Mouse (Mus musculus) cerebellum, adult (tissue): ENCODE measurements around the gene Ankrd44.

Experiments used
- ATAC-seq: cut with Nextera tagmentation; 2 replicates; pipeline ENCODE4 v1.9.2; 2017; ENCODE audit warnings: mild to moderate bottlenecking, moderate library complexity, mixed read lengths; ENCODE audit not compliant: insufficient number of reproducible peaks, low FRiP score, low TSS enrichment

Gene Ankrd44

DNA sequence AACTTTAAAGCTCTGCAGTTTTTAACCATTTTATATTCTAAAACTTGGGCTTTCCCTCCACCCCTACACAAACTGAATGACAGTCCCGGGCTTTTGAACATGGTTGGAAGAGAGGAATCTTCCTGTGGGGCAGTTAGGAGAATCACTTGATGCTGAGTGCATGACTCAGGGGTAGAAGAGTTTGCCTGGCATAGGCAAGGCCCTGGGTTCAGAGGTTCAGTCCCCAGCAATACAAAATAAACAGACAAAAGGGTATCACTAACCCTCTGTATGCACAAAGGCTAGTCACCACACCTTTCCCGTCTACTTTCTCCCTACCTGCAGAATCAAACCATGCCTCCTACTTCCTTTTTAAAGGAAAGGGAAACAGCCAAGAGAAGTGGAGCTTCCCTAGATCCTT, 28.5 kb downstream of the Ankrd44 start:
- ATAC-seq = no peak

- ATAC-seq = peak; percentile 74
Measured at GRCm38 (mm10) chr1:54896109-54897085, 29.8 kb downstream of the Ankrd44 start.

DNA sequence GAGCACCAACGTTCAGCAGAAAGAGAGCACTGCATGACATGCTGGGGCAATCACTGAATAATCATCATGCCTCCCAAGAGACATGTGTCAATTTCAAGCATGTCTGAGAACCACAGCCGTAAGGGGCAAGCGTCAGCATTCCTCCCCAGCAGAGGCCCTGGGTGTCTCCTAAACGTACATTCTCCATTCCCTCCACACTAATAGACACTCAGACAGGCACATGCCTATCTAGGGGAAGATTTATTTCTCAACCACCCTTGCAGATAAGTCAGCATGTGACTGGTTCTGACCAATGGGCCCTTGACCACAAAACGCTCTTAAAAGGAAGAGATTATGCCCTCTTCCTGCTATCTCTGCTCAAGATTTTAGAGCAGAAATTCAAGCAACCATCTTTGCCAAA, 37.7 kb downstream of the Ankrd44 start:
- ATAC-seq = no peak

DNA sequence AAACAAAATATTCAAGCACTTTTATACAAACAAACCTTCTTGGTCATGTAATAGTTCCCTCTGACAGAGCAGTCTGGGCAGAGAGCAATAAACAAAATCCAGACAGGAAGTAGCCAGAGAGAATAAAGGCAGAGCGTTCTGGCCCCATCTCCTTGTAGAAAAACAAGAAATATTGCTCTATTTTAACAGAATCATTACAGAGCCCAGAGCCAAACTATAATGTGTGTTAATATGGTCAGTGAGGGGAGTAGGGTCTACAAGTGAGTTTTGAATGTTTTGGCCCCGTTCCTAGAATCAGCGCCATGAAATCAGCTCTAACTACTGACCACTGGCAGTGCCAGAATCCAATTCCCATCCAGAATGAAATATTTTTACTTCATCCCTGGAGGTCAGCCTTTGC, 38.3 kb downstream of the Ankrd44 start:
- no peak for ATAC-seq

- no peak for ATAC-seq
Measured at GRCm38 (mm10) chr1:54882856-54883467, 43.2 kb downstream of the Ankrd44 start.

- ATAC-seq = no peak
Measured at GRCm38 (mm10) chr1:54881523-54881922, 44.7 kb downstream of the Ankrd44 start.

DNA sequence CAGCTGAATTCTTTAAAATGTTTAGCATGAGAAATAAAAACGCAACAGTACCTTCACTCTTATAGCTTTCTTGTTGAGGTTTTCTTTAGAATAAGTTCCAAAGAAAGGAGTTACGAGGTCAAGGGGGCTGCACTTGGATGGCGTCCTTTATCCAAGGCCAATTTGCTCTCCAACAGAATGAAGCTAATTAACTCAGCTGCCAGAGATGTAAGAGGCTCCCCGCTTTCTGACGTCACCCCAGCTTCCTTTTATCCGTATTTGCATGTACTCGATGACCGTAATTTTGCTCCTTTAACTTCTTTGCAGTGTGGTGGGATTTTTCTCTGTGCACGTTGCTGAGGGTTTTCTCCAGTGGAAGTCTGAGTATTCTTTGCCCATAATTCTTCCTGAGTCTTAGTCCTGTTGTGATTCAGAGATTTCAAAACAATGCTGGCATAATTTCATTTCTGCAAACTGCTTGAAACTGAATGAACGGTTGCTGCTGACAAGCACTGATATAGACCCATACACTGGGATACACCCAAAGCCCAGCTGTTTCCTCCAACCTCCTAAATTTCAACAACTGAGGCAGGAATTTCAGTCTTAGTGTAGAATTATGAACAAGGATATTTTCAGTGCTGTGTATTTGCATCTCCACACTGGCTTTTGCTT, 48.6 kb downstream of the Ankrd44 start:
- no peak for ATAC-seq

DNA sequence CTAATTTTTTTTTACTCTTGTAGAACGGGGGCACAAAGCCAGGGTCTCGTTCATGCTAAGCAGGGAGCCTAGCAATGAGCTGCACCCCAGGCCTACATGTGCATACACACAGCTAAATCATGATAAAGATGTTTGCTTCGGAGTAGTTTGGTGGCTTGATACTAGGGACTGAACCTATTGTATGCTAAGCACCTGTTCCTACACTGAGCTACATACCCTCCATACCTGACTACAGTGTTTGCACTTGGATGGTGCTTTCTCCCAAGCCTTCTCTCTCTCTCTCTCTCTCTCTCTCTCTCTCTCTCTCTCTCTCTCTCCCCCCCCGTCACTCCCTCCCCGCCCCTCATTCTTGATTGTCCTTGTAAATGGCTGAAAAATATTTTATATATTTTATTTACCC, 49.2 kb downstream of the Ankrd44 start:
- no peak for ATAC-seq

DNA sequence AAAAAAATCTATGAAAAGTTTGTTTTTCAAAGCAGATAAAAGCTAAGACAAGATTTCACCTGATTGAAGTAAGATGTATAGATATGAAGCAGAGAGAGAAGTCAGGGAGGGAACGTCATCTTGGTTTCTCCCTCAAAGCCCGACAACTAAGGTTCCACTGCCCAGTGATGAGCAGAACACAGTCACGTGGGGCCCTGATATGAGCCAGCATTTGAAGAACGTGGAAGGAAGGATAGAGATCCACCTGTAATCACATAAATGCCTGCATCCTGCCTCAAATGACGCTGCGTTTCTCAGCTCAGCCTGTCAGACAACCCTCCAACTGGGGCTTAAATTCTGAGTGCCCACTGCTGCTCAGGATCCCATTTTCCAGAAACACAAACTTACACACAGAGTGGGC, 52.1 kb downstream of the Ankrd44 start:
- no peak for ATAC-seq

- no peak for ATAC-seq
Measured at GRCm38 (mm10) chr1:54872857-54873616, 53.1 kb downstream of the Ankrd44 start.

- no peak for ATAC-seq
Measured at GRCm38 (mm10) chr1:54871321-54871720, 54.9 kb downstream of the Ankrd44 start.

GRCm38 (mm10) chr1:54870634-54871033, 55.6 kb downstream of the Ankrd44 start:
- ATAC-seq = no peak

DNA sequence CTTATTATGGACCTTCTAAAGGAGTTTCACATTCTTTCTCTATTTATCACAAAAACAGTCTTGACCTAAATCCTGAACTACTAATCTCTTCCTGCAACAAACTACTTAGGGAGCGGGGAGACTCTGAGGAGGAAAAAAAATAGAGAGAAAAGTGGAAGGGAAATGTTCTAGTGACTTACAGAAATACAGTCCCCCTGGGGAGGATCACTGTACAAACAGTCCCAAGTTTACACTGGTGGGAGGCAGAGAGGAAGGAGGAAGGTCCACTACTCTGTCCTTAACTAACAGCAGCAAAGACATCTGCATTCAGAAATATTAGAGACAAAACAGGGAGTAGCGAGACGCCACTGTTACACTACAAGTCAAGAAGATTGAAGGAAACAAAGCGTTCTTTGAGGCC, 59.0 kb downstream of the Ankrd44 start:
- no peak for ATAC-seq

DNA sequence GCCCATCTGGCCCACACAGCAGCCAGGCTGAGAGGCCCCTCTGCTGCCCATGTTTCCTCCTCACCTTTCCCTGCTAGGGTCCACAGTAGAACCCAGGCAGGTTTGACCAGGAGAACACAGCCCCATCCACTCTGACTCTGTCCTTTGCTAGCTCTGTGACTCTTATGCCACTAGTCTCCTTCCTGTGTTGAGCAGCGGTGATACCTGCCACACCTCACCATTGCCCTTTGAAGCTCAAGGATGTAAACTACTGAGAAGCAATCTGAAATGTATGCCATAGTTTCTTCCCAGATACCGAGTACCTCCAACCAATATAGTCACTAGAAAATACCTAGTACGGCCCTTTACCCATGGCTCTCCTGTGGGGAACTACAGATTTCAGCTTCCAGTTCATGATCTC, 60.1 kb downstream of the Ankrd44 start:
- no peak for ATAC-seq

- no peak for ATAC-seq
Measured at GRCm38 (mm10) chr1:54864928-54865652, 61.1 kb downstream of the Ankrd44 start.

GRCm38 (mm10) chr1:54860361-54860760, 65.8 kb downstream of the Ankrd44 start:
- ATAC-seq = no peak

- ATAC-seq = no peak
Measured at GRCm38 (mm10) chr1:54859876-54860275, 66.3 kb downstream of the Ankrd44 start.

DNA sequence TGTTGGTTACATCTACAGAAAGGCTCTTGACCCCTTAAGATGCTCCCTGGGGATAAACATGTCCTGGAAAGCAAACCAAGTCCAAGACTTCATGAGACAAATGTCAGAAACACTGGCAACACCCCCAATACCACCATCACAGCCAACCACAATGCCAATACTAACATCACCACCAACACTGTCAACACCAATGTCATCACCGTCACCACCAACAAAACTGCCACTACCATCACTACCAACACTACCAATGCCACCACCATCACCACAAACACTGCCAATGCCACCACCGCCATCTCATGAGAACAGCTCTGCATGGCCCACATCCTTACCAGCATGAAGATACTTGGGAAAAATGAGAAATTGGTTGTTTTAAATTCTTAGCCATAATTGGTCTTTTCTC, 67.3 kb downstream of the Ankrd44 start:
- ATAC-seq = no peak

DNA sequence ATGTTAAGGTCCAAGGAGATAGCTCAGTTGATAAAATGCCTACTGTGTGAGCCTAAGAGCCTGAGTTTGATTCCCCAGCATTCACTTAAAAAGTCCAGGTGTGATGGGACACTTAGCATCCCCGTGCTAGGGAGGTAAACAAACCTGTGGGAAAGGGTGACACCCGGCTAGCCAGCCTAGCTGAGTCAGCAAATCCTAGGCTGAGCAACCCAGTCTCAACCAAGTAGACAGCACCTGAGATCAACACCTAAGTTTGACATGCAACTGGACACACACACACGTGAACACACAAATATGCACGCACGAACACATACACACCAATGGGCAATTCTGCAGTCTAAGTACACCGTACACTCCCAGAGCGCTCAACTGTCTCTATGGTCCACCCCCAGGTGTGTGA, 69.7 kb downstream of the Ankrd44 start:
- ATAC-seq = no peak

DNA sequence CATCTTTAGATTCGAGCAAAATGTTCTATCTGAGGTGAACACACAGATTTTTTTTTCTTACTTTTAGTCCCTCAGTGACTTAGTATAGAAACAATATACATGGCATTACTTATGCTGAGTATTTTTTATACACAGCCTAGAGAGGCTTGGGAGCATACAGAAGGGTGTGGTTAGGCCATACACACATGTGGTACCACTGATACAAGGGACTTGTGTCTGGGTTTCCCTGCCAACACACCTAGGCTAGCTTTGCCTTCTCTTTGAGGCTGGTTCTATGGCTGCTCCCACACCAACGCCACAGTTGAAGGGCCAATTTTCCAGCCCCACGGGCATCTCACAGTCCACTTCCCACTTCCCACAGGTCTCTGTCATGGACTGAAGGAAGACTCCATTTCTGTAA, 70.2 kb downstream of the Ankrd44 start:
- ATAC-seq = no peak
